Mouse (Mus musculus) neural tube, embryonic 12.5 days (tissue): ENCODE results near the gene Ramp3. TPM values are rescaled to one million over a fixed set of nuclear protein-coding genes. Genes with fewer than 3 reads are reported as not detected.

ENCODE experiments used
- ATAC-seq: fragments of 200-750 bp; cut with Nextera tagmentation; 2 replicates; pipeline ENCODE4 v1.8.0; 2017; ENCODE audit warnings: low read depth, mild to moderate bottlenecking, moderate TSS enrichment, moderate library complexity; ENCODE audit not compliant: low FRiP score
- H3K27ac ChIP-seq: fragments of 300-500 bp; sonication (generic); 2 replicates; pipeline ENCODE4 v1.5.1; 2016
- H3K27me3 ChIP-seq: fragments of 300-500 bp; sonication (generic); replicated peaks from 2 replicates; pipeline ENCODE4 v1.6.1; 2016; ENCODE audit warnings: mild to moderate bottlenecking
- H3K36me3 ChIP-seq: fragments of 300-500 bp; sonication (generic); 2 replicates; pipeline ENCODE4 v1.6.1; 2016; ENCODE audit warnings: mild to moderate bottlenecking
- H3K4me1 ChIP-seq: fragments of 300-500 bp; sonication (generic); 2 replicates; pipeline ENCODE4 v1.6.1; 2016
- H3K4me2 ChIP-seq: fragments of 300-500 bp; sonication (generic); replicated peaks from 2 replicates; pipeline ENCODE4 v1.6.1; 2016; ENCODE audit warnings: mild to moderate bottlenecking
- H3K4me3 ChIP-seq: fragments of 300-500 bp; sonication (generic); 2 replicates; pipeline ENCODE4 v1.5.1; 2016
- H3K9ac ChIP-seq: fragments of 300-500 bp; sonication (generic); 2 replicates; pipeline ENCODE4 v1.6.1; 2016; ENCODE audit warnings: mild to moderate bottlenecking
- H3K9me3 ChIP-seq: fragments of 300-500 bp; sonication (generic); 2 replicates; pipeline ENCODE4 v1.6.1; 2016; ENCODE audit warnings: mild to moderate bottlenecking
- WGBS: fragments of 180-500 bp; shearing (Covaris S2); methylation state at CpG from one replicate; pipeline ENCODE4 v1.1.7; 2016; 5-methylcytosine and 5-hydroxymethylcytosine counted together
- polyA plus RNA-seq: library from polyadenylated mRNA; unstranded; fragments of >200 nt; fragmentation: Nextera tagmentation; extraction: Ambion mirVana; gene quantifications from 2 replicates; pipeline ENCODE4 v1.2.1, GENCODE M21; 2016

The Ramp3 gene
- 13.3 and 15.2 TPM in 2 replicates for polyA plus RNA-seq

DNA sequence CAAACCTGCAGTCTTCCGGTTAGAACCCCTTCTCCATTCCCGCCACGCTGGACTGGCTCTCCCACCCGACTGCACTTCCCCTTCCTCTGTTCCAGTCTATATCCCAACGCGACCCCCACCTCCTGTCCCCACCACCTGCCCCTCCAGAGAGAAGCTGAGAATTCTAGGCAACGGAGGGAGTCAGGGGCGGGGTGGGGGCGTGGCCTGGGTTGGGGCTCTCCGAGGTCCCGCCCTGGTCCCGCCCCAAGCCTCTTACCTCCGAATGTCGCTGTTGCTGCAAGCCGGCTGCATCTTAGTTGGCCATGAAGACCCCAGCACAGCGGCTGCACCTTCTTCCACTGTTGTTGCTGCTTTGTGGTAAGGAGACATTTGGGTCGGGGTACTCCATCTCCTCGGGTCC is at the start of gene Ramp3:
Ramp3 (plus strand) TSS at position 251 of the 400 bp plus-strand sequence.
- Histone ChIP-seq H3K9me3 (no peaks in the 10 kb centered on the region), H3K27me3 (no peaks in the 10 kb centered on the region), H3K4me3 (peak within 1 kb of the TSS; percentile 38), H3K4me1 (peaks cover 13% of the 10 kb centered on the region), H3K27ac (no peak within 1 kb of the TSS), H3K36me3 (no peaks in the 10 kb centered on the region), H3K9ac (peak within 1 kb of the TSS; percentile 52), H3K4me2 (peak within 1 kb of the TSS; percentile 67)
- WGBS: under 1% methylated on average over 18 of the region's 18 CpGs
- ATAC-seq: peak; percentile 64

- 92% methylated on average over 12 of the region's 12 CpGs for WGBS
- peaks cover 84% of the 10 kb centered on the region for H3K36me3 ChIP-seq
Observed at GRCm38 (mm10) chr11:6615250-6616205, 42.8 kb upstream of the Ramp3 start.

DNA sequence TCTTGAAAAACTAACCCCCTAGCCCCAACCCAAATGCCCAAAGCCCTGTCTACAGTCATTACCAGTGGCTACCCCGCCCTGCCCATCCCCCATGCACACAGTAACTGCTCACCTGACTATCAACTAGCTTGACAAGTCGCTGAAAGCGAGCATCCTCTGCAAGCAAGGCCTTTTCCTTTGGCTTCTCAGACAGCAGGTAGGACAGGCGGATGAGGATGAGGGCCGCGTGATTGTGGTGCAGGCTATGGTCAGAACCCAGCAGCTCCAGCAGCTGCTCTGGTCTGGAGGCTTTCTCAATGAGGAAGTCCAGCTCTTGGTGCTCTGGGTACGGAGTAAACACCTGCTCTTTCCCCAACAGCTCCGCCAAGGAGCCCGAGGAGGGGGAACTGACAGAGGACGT is 34.6 kb upstream of the Ramp3 start:
- Histone ChIP-seq H3K9me3 (no peaks in the 10 kb centered on the region), H3K4me2 (no peak overlapping the region), H3K9ac (no peak overlapping the region), H3K27me3 (no peaks in the 10 kb centered on the region), H3K27ac (no peak overlapping the region), H3K4me1 (peaks cover 27% of the 10 kb centered on the region), H3K36me3 (peaks cover 51% of the 10 kb centered on the region), H3K4me3 (no peak overlapping the region)
- 94% methylated on average over 10 of the region's 10 CpGs for WGBS
- ATAC-seq: no peak

More at GRCm38 (mm10) chr11:6615250-6616205, 42.8 kb upstream of the Ramp3 start:
- Histone ChIP-seq H3K4me1 (no peaks in the 10 kb centered on the region), H3K27ac (no peak overlapping the region), H3K9me3 (no peaks in the 10 kb centered on the region), H3K27me3 (no peaks in the 10 kb centered on the region), H3K9ac (no peak overlapping the region), H3K4me2 (no peak overlapping the region), H3K4me3 (no peak overlapping the region)
- ATAC-seq: no peak

- no peak for ATAC-seq
- H3K4me3 ChIP-seq: peak overlapping the region; percentile 71
- H3K4me1 ChIP-seq: peaks cover 27% of the 10 kb centered on the region
- peak overlapping the region; percentile 82 for H3K4me2 ChIP-seq
- H3K9me3 ChIP-seq: no peaks in the 10 kb centered on the region
- H3K27ac ChIP-seq: no peak overlapping the region
- H3K27me3 ChIP-seq: no peaks in the 10 kb centered on the region
- H3K36me3 ChIP-seq: peaks cover 40% of the 10 kb centered on the region
- peak overlapping the region; percentile 65 for H3K9ac ChIP-seq
- WGBS: 71% methylated on average over 14 of the region's 14 CpGs
Observed at GRCm38 (mm10) chr11:6624619-6625382, 33.5 kb upstream of the Ramp3 start.

DNA sequence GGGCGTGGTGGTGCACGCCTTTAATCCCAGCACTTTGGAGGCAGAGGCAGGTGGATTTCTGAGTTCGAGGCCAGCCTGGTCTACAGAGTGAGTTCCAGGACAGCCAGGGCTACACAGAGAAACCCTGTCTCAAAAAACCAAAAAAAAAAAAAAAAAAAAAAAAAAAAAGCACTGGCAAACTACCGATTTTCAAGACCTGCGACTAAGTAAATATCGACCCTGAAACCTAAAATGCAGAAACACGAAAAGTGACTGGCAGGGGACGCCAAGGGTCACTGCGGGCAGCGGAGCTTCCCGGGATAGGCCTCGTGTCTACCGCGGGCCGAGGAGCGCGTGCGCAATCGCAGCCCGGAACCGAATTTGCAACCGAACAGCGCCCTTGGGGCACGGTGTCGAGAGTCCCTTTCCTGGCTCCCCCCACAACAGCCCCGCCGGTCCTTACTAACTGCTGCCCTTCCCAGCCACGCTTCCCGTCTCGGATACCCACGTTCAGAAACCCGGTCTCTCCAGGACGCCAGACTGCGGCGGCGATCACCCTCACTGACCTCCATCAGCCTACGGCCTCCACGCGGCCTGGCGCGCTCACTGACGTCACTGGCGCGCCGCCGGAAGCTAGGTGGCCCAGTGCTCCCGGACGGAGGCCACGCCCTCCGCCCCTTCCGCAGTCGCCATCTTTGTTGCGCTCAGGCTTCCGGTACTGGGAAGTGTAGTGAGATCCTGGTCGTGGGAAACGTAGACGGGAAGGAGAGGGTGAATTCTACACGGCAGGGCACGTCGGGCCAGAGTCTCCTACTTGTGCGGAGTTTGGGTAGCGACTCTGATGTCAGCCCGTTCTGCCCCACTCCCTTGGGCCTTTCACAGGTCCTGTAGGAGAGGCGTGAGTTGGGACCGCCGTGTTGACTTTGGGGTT is 32.6 kb upstream of the Ramp3 start, which contains the start of gene Tbrg4:
Tbrg4 (minus strand) TSS at position 590 of the 910 bp plus-strand sequence.
- H3K4me2 ChIP-seq: peak within 1 kb of the TSS; percentile 82
- H3K4me1 ChIP-seq: peaks cover 27% of the 10 kb centered on the region
- H3K9me3 ChIP-seq: no peaks in the 10 kb centered on the region
- WGBS: under 1% methylated on average over 66 of the region's 66 CpGs
- H3K36me3 ChIP-seq: peaks cover 31% of the 10 kb centered on the region
- ATAC-seq: peak; percentile 93
- peak within 1 kb of the TSS; percentile 17; the same call in 1 of the 2 replicates for H3K27ac ChIP-seq
- peak within 1 kb of the TSS; percentile 71 for H3K4me3 ChIP-seq
- no peaks in the 10 kb centered on the region for H3K27me3 ChIP-seq
- H3K9ac ChIP-seq: peak within 1 kb of the TSS; percentile 65

DNA sequence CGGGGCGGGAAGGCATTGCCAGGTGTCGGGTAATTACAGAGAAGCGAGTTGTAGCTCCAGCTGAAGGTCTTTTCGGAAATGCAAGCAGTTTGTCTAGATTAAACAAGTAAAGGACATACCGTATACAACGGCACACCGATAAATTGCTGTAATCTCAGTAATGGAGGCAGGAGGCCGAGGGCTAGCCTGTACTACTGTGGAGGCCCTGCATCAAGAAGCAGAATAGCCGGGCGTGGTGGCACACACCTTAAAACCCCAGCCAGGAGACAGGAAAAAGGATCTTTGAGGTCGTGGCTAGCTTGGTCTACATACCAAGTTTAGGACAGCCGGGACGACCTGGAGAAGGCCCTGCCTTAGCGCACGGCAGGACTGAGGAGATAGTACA is 31.9 kb upstream of the Ramp3 start:
- ATAC-seq: peak; percentile 46
- Histone ChIP-seq H3K9ac (peak overlapping the region; percentile 65), H3K36me3 (peaks cover 24% of the 10 kb centered on the region), H3K4me2 (peak overlapping the region; percentile 82), H3K27ac (peak overlapping the region; percentile 17; the same call in 1 of the 2 replicates), H3K4me1 (peaks cover 27% of the 10 kb centered on the region), H3K9me3 (no peaks in the 10 kb centered on the region), H3K4me3 (peak overlapping the region; percentile 71), H3K27me3 (no peaks in the 10 kb centered on the region)
- WGBS: 17% methylated on average over 16 of the region's 16 CpGs

DNA sequence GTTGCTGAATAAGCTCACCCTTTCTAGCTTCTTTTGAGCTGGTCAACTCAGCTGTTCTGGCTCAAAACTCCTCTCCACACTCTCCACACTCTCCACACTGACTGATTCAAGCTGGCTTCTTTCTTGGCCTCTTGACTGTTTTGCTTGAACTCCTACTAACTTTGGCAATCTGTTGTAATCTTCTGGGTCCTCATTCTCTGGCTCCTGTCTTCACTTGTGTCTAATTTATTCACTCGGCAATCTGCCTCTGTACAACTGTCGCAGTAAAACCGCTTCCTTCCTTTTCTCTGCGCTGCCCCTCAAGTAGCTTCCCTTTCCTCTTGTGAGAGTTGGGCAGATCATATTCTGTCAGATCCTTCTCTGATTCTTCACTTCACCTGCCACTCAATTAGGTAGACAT is 30.6 kb upstream of the Ramp3 start:
- Histone ChIP-seq H3K4me2 (no peak overlapping the region), H3K4me3 (no peak overlapping the region), H3K27ac (no peak overlapping the region), H3K4me1 (peaks cover 27% of the 10 kb centered on the region), H3K36me3 (peaks cover 13% of the 10 kb centered on the region), H3K9me3 (no peaks in the 10 kb centered on the region), H3K27me3 (no peaks in the 10 kb centered on the region), H3K9ac (no peak overlapping the region)
- ATAC-seq: no peak
- WGBS: 89% methylated on average over 4 of the region's 4 CpGs

GRCm38 (mm10) chr11:6628568-6628967 is 29.8 kb upstream of the Ramp3 start:
- Histone ChIP-seq H3K27ac (no peak overlapping the region), H3K4me3 (no peak overlapping the region), H3K27me3 (no peaks in the 10 kb centered on the region), H3K4me1 (peaks cover 21% of the 10 kb centered on the region), H3K36me3 (peaks cover 5% of the 10 kb centered on the region), H3K9ac (no peak overlapping the region), H3K4me2 (no peak overlapping the region), H3K9me3 (no peaks in the 10 kb centered on the region)
- 15% methylated on average over 4 of the region's 4 CpGs for WGBS
- ATAC-seq: no peak

DNA sequence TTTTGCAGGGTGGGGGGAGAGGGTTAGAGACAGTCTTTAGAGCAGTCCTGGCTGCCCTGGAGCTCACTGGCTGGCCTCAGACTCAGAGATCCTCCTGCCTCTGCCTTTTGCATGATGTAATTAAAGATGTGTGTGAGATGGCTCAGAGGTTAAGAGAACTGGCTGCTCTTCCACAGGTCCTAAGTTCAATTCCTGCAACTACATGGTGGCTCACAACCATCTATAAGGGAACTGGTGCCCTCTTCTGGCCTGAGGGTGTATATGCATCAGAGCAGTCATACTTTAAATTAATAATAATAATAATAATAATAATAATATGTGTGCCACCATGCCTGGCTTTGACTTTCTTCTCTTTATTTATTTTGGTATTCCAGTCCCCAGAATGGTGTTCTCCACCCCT is 28.7 kb upstream of the Ramp3 start:
- no peaks in the 10 kb centered on the region for H3K27me3 ChIP-seq
- no peak for ATAC-seq
- peaks cover 11% of the 10 kb centered on the region for H3K4me1 ChIP-seq
- no peak overlapping the region for H3K27ac ChIP-seq
- H3K36me3 ChIP-seq: no peaks in the 10 kb centered on the region
- H3K4me3 ChIP-seq: no peak overlapping the region
- H3K9me3 ChIP-seq: no peaks in the 10 kb centered on the region
- no peak overlapping the region for H3K4me2 ChIP-seq
- H3K9ac ChIP-seq: no peak overlapping the region

GRCm38 (mm10) chr11:6636150-6636549 is 22.2 kb upstream of the Ramp3 start:
- no peak overlapping the region for H3K4me2 ChIP-seq
- no peaks in the 10 kb centered on the region for H3K9me3 ChIP-seq
- H3K4me1 ChIP-seq: no peaks in the 10 kb centered on the region
- no peaks in the 10 kb centered on the region for H3K27me3 ChIP-seq
- no peaks in the 10 kb centered on the region for H3K36me3 ChIP-seq
- no peak for ATAC-seq
- H3K9ac ChIP-seq: no peak overlapping the region
- H3K27ac ChIP-seq: no peak overlapping the region
- 74% methylated on average over 8 of the region's 8 CpGs for WGBS
- no peak overlapping the region for H3K4me3 ChIP-seq

GRCm38 (mm10) chr11:6638537-6638936 is 19.8 kb upstream of the Ramp3 start, which contains the start of gene Wap:
Wap (minus strand) TSS chr11:6638637.
- Histone ChIP-seq H3K4me3 (no peak within 1 kb of the TSS), H3K36me3 (no peaks in the 10 kb centered on the region), H3K4me2 (no peak within 1 kb of the TSS), H3K9me3 (no peaks in the 10 kb centered on the region), H3K27ac (no peak within 1 kb of the TSS), H3K9ac (no peak within 1 kb of the TSS), H3K4me1 (no peaks in the 10 kb centered on the region), H3K27me3 (no peaks in the 10 kb centered on the region)
- no peak for ATAC-seq
- 92% methylated on average over 4 of the region's 4 CpGs for WGBS
